Mouse (Mus musculus) myocyte (in vitro differentiated cells): ENCODE data around the gene Patl2.

Experiments used
- MYOG ChIP-seq, 3 experiments: IDR thresholded peaks; one replicate each; pipeline ENCODE4 v1.6.1; 2011; ENCODE audit warnings: control low read depth in 2 of 3, low read depth in 2 of 3, mild to moderate bottlenecking in 2 of 3; ENCODE audit not compliant: insufficient read length in 2 of 3, control insufficient read depth in 1 of 3, insufficient read depth in 1 of 3
- POLR2A ChIP-seq: IDR thresholded peaks from one replicate; pipeline ENCODE4 v1.6.1; 2011; ENCODE audit warnings: low read depth, mild to moderate bottlenecking, control low read depth, moderate library complexity; ENCODE audit not compliant: insufficient read length
- POLR2AphosphoS2 ChIP-seq: IDR thresholded peaks from one replicate; pipeline ENCODE4 v1.6.1; 2011; ENCODE audit warnings: low read depth, control low read depth; ENCODE audit not compliant: insufficient read length
- TCF12 ChIP-seq: IDR thresholded peaks from one replicate; pipeline ENCODE4 v1.6.1; 2011; ENCODE audit warnings: mild to moderate bottlenecking, control low read depth; ENCODE audit not compliant: poor library complexity, insufficient read depth, severe bottlenecking

DNA sequence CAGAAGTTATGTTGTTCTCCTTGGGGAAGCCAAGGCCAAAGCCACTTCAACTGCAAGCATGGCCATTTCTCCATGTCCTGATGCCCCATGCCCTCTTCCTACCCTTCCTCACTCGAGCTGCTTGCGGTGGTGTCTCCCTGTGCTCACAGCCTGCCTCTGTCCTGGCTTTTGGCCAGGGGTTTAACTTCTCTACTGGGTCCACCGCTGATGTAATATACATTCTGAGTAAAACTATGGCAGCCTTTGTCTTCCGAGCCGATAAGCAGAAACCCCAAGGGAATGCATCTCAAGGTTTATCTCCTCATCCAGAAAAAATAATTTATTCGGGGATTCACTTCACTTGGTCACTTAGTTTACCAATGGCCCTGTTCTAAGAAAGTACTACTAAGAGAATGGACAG is 39.3 kb downstream of the Patl2 start:
- TF ChIP-seq POLR2A (no peak), POLR2AphosphoS2 (no peak), MYOG (IDR thresholded peaks at IDR 0.05; ENCODE audit: control insufficient read depth in 1 of 3, insufficient read depth in 1 of 3, insufficient read length in 2 of 3, low read depth in 2 of 3) (no peak), TCF12 (no peak)
